Mouse (Mus musculus): ENCODE results near the gene Tmem156. TPM values are rescaled to one million over a fixed set of nuclear protein-coding genes. Genes with fewer than 3 reads are reported as not detected.

Gene Tmem156
- total and polyA plus RNA-seq, 3 experiments, result 2.6 to 4.1 TPM; not detected in 1

DNA sequence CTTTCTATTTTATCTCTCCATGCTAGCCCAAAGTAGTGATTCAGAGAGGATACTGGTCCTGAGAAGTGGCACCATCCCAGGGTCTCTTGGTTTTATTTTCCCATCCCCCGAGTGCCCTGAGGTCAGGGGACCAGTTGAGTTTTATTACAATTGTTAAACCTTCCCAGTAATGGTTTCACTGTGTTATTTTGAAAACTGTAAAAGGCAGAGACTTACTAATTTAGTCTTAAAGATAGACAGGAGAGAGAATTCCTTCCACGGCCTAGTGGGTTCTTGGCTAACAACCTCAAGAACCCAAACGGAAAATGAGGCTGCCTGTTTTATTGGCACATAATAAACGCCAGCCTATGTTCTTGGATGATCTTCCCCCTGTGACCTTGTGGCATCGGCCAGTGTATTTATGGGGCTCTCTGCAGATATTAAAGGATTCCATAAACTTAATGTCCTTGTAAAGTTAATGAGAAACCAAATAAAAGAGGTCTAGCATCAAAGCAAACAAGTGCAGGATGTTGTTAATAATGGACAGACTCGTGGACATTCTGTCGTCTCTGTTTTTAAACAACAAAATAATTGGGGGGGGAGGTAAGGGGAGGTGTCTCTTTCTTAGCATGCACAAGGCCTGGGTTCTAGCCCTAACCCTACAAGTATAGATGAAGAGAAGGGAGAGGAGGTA, 79.9 kb downstream of the Tmem156 start:
- DNase-seq (ENCODE audit: low read depth, low spot score), result no peak
- H3K9me3 ChIP-seq (replicated peaks; ENCODE audit: insufficient read depth, low read length), result no peaks in the 10 kb centered on the region
- H3K27ac ChIP-seq (ENCODE audit: control insufficient read depth, low read depth, low read length), result no peak overlapping the region
- no peaks in the 10 kb centered on the region for H3K36me3 ChIP-seq (ENCODE audit: control insufficient read depth in 1 of 2, insufficient read depth in 2 of 2, low read length in 2 of 2)
- TF ChIP-seq ZMIZ1 (IDR thresholded peaks at IDR 0.05; ENCODE audit: low read depth, low read length) (no peak), KAT2A (conservative IDR thresholded peaks at IDR 0.05; ENCODE audit: low read depth, low read length) (no peak), RAD21 (IDR thresholded peaks at IDR 0.05; ENCODE audit: low read depth, low read length) (no peak), GABPA (IDR thresholded peaks at IDR 0.05; ENCODE audit: low read depth, low read length) (no peak), NRF1 (IDR thresholded peaks at IDR 0.05; ENCODE audit: insufficient read depth, low read depth, low read length, poor library complexity, severe bottlenecking) (no peak), POLR2AphosphoS2 (IDR thresholded peaks at IDR 0.05; ENCODE audit: low read length) (no peak), ELF1 (IDR thresholded peaks at IDR 0.05; ENCODE audit: low read depth, low read length) (no peak), TAL1 (IDR thresholded peaks at IDR 0.05; ENCODE audit: low read length) (no peak), MYC (IDR thresholded peaks at IDR 0.05; ENCODE audit: low read depth, low read length) (no peak), SIN3A (IDR thresholded peaks at IDR 0.05; ENCODE audit: low read length) (no peak), ZNF384 (IDR thresholded peaks at IDR 0.05; ENCODE audit: low read depth, low read length) (no peak), CHD2 (IDR thresholded peaks at IDR 0.05; ENCODE audit: low read length) (no peak), MAZ (IDR thresholded peaks at IDR 0.05; ENCODE audit: low read depth, low read length) (no peak), MEF2A (IDR thresholded peaks at IDR 0.05; ENCODE audit: extremely low read depth, insufficient replicate concordance, low read depth, low read length, poor library complexity, severe bottlenecking) (no peak), NELFE (IDR thresholded peaks at IDR 0.05; ENCODE audit: low read depth, low read length) (no peak), MAFK (IDR thresholded peaks at IDR 0.05; ENCODE audit: borderline replicate concordance, low read depth, low read length) (no peak)
- H3K9ac ChIP-seq (ENCODE audit: control insufficient read depth, low read depth, low read length, poor library complexity, severe bottlenecking), result no peak overlapping the region
- H3K4me1 ChIP-seq (ENCODE audit: control insufficient read depth in 1 of 2, insufficient read depth in 2 of 2, low read length in 2 of 2), result no peaks in the 10 kb centered on the region
- no peak overlapping the region for H3K4me3 ChIP-seq (ENCODE audit: control insufficient read depth in 1 of 2, insufficient read depth in 1 of 2, low read depth in 2 of 2, low read length in 2 of 2)
- H3K79me2 ChIP-seq (ENCODE audit: control insufficient read depth, insufficient read depth, low read length, poor library complexity), result no peaks in the 10 kb centered on the region
- H3K27me3 ChIP-seq (ENCODE audit: control insufficient read depth in 1 of 2, insufficient read depth in 2 of 2, low read length in 2 of 2), result peaks cover 0 to 4% of the 10 kb centered on the region in 2 experiments; a peak in 3 of 4 replicates

DNA sequence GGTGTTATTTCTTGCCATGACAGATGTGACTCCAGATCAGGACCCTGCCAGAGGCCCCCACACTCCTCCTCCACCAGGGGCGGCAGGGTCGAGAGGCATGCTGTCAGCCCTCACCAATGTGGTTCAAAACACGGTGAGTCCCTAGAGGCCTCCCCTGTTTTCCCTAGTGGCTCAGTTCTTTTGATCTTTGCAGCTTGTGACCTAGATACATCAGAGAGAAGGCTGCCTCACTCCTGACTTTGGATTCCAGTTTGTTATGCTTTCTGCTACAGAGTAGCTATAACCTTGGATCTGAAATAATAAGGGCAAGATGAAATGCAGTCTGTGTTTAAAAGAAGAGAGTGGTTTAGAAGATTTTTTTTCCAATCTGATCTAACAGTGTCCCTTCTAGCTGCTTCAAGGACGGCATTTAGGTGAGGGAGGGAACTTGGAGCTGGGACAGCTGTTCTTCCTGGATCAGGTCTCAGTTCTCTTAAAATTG, 85.9 kb downstream of the Tmem156 start:
- H3K27me3 ChIP-seq (ENCODE audit: control insufficient read depth in 1 of 2, insufficient read depth in 2 of 2, low read length in 2 of 2), result peaks cover 0 to 1% of the 10 kb centered on the region in 2 experiments; a peak in 2 of 4 replicates
- H3K4me1 ChIP-seq (ENCODE audit: control insufficient read depth in 1 of 2, insufficient read depth in 2 of 2, low read length in 2 of 2), result no peaks in the 10 kb centered on the region
- no peaks in the 10 kb centered on the region for H3K79me2 ChIP-seq (ENCODE audit: control insufficient read depth, insufficient read depth, low read length, poor library complexity)
- H3K9me3 ChIP-seq (replicated peaks; ENCODE audit: insufficient read depth, low read length), result no peaks in the 10 kb centered on the region
- no peaks in the 10 kb centered on the region for H3K36me3 ChIP-seq (ENCODE audit: control insufficient read depth in 1 of 2, insufficient read depth in 2 of 2, low read length in 2 of 2)
- DNase-seq (ENCODE audit: low read depth, low spot score), result no peak
- no peak overlapping the region for H3K27ac ChIP-seq (ENCODE audit: control insufficient read depth, low read depth, low read length)
- TF ChIP-seq MYC (IDR thresholded peaks at IDR 0.05; ENCODE audit: low read depth, low read length) (no peak), ZMIZ1 (IDR thresholded peaks at IDR 0.05; ENCODE audit: low read depth, low read length) (no peak), UBTF (IDR thresholded peaks at IDR 0.05; ENCODE audit: borderline replicate concordance, insufficient read depth, low read depth, low read length) (no peak), POLR2A (IDR thresholded peaks at IDR 0.05; ENCODE audit: control insufficient read depth in 1 of 2, insufficient read depth in 1 of 2, low read depth in 1 of 2, low read length in 2 of 2, poor library complexity in 1 of 2) (no peak), MAX (IDR thresholded peaks at IDR 0.05; ENCODE audit: low read length) (no peak), CHD2 (IDR thresholded peaks at IDR 0.05; ENCODE audit: low read length) (no peak), MAZ (IDR thresholded peaks at IDR 0.05; ENCODE audit: low read depth, low read length) (no peak), CHD1 (IDR thresholded peaks at IDR 0.05; ENCODE audit: low read depth, low read length) (no peak), E2F4 (IDR thresholded peaks at IDR 0.05; ENCODE audit: borderline replicate concordance, low read depth, low read length) (no peak), CTCF (IDR thresholded peaks at IDR 0.05 in 2 of 3, conservative IDR thresholded peaks at IDR 0.05 in 1 of 3; ENCODE audit: control insufficient read depth in 1 of 3, insufficient read depth in 1 of 3, low read depth in 2 of 3, low read length in 3 of 3, poor library complexity in 1 of 3, severe bottlenecking in 1 of 3) (no peak), MEF2A (IDR thresholded peaks at IDR 0.05; ENCODE audit: extremely low read depth, insufficient replicate concordance, low read depth, low read length, poor library complexity, severe bottlenecking) (no peak)
- H3K9ac ChIP-seq (ENCODE audit: control insufficient read depth, low read depth, low read length, poor library complexity, severe bottlenecking), result no peak overlapping the region
- no peak overlapping the region for H3K4me3 ChIP-seq (ENCODE audit: control insufficient read depth in 1 of 2, insufficient read depth in 1 of 2, low read depth in 2 of 2, low read length in 2 of 2)

Data from MEL (cell line).